Mouse (Mus musculus) brain, embryonic 14.5 days (tissue): Measurements from ENCODE around the gene Gm8159. TPM values are rescaled to one million over a fixed set of nuclear protein-coding genes. Genes with fewer than 3 reads are reported as not detected.
"Not testable (repeated sequence)": the region's sequence is repeated elsewhere in the genome, so short reads cannot be mapped to it uniquely, and the experiment has no call there.

Experiments
- DNase-seq: peaks from one replicate; pipeline ENCODE4 v3.0.0-alpha.2; 2011; ENCODE audit warnings: low read depth
- CTCF ChIP-seq: fragments of 200-500 bp; IDR thresholded peaks from 2 replicates; pipeline ENCODE4 v1.5.1; 2012; ENCODE audit warnings: inconsistent platforms, mild to moderate bottlenecking, moderate library complexity, borderline replicate concordance; ENCODE audit not compliant: insufficient read depth, insufficient read length; ENCODE audit errors: extremely low read depth
- polyA plus RNA-seq: library from polyadenylated mRNA; depleted of rRNA; stranded (reverse); fragments of >200 nt; gene quantifications from 2 replicates; pipeline ENCODE4 v1.2.3, GENCODE M21; 2012; rRNA removed

Gm8159 gene
- 0.29 TPM in 1 of 2 replicates, not detected in the other for polyA plus RNA-seq

- DNase-seq, result not testable (repeated sequence)
Measured at GRCm38 (mm10) chr14:4632052-4632451, at the start of gene Gm8159. Gm8159 (plus strand) TSS chr14:4632352.

GRCm38 (mm10) chr14:4649309-4649708 lies 17.2 kb downstream of the Gm8159 start:
- DNase-seq, result peak; percentile 5

DNA sequence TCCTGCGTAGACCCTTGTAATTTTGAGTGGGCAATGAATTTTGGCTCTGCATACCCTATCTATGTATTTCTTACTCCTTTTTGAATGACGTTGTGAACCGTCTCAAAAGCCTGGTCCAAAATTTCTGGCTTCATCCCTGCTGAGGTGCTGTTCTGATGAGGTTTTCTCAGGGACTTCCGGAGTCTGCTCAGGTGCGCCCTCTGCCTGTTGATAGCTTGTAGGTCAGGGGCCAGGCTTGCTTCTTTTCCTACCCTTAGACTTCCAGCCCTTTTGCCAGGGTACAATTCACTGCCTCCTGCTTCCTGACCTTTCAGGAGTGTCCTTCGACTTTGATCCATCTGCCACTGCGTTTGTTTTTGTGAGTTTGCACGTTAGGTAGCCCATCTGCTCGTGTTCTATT lies 18.2 kb downstream of the Gm8159 start:
- 0 out of 2 replicates have a peak, but pooled peaks have one; percentile 24 for TF ChIP-seq CTCF
- DNase-seq, result not testable (repeated sequence)

- not testable (repeated sequence) for DNase-seq
Measured at GRCm38 (mm10) chr14:4663892-4664291, 31.7 kb downstream of the Gm8159 start, which contains the start of gene Gm3239. Gm3239 (plus strand) TSS chr14:4664192.

Other genes with a start within 250 kb of the Gm8159 start
- gene Gm3159, start 234.8 kb upstream of the Gm8159 start, polyA plus RNA-seq, result not detected in 2 replicates
- gene Gm3164, start 216.9 kb upstream of the Gm8159 start, polyA plus RNA-seq, result 4.5 TPM in 2 replicates
- gene Gm3173, start 201.4 kb upstream of the Gm8159 start, polyA plus RNA-seq, result 4.9 and 6.0 TPM in 2 replicates
- not detected in 2 replicates for gene Gm3182, start 150.6 kb upstream of the Gm8159 start, polyA plus RNA-seq
- not detected in 2 replicates for gene Gm3047, start 76.9 kb upstream of the Gm8159 start, polyA plus RNA-seq
- gene Gm3239, start 31.8 kb downstream of the Gm8159 start, polyA plus RNA-seq, result 0.48 and 0.90 TPM in 2 replicates
- not detected in 2 replicates for gene Gm7876, start 76.9 kb downstream of the Gm8159 start, polyA plus RNA-seq
- 4.7 and 4.8 TPM in 2 replicates for gene Gm3252, start 94.4 kb downstream of the Gm8159 start, polyA plus RNA-seq
- gene Gm9602, start 144.0 kb downstream of the Gm8159 start, polyA plus RNA-seq, result not detected in 2 replicates
- gene Gm3269, start 205.8 kb downstream of the Gm8159 start, polyA plus RNA-seq, result not detected in 2 replicates
- gene Gm3264, start 223.2 kb downstream of the Gm8159 start, polyA plus RNA-seq, result 1.2 and 2.3 TPM in 2 replicates